Mouse (Mus musculus): ENCODE data around the gene Prm3. TPM values are rescaled to one million over a fixed set of nuclear protein-coding genes. Genes with fewer than 3 reads are reported as not detected.

The Prm3 gene
- polyA plus RNA-seq, 1 experiment from 2014 or later: not detected

DNA sequence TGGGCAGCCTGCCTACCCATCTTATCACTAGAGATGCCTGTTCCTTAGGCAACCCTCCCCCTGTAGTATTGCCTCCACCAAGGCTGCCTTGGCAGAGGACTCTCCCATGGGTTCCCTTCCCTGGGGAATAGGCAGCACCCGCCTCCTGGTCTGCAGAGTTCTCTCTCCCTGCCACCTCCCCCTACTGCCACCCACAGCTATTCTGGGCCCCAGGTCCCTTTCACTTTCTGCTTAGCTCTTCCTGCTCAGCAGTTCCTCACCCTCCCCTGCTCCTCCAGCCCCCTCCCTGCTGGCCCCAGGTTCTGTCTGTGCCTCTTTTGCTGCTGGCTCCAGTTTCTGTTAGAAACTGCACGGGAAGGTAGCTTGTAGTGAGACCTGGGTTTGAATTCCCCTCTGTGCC, 21.1 kb downstream of the Prm3 start:
- Histone ChIP-seq H3K27ac (no peak overlapping the region), H3K4me3 (replicated peaks) (no peak overlapping the region), H3K9me3 (no peaks in the 10 kb centered on the region), H3K27me3 (peaks cover 2% of the 10 kb centered on the region; the same call in 1 of the 2 replicates), H3K36me3 (no peaks in the 10 kb centered on the region), H3K4me1 (replicated peaks) (peaks cover 11% of the 10 kb centered on the region), H3K4me2 (no peak overlapping the region), H3K9ac (replicated peaks) (no peak overlapping the region)
- WGBS: 44% methylated on average over 2 of the region's 2 CpGs
- ATAC-seq (ENCODE audit: insufficient number of reproducible peaks, insufficient read depth, low FRiP score, low TSS enrichment, low read depth): no peak

DNA sequence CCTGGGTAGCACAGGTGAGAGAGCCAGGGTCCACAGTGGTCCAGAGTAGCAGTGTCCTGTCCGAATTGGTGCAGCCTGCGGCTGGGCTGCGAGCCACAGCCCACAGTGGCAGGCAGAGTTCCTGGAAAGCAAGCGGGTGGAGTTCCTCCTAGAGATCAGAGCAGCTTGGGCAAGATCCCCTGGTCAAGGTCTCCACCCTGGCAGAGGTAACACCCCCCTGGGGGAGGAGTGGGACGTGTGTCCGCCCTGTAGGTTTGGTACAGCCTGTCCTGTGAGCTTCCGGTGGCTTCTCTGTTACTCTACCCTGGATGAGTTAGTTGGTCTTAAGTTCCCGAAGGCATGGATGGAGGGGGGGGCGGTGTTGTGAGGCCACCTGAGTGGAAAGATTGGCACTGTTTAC, 21.9 kb downstream of the Prm3 start:
- H3K27me3 ChIP-seq: peaks cover 2% of the 10 kb centered on the region; the same call in 1 of the 2 replicates
- no peak for ATAC-seq (ENCODE audit: insufficient number of reproducible peaks, insufficient read depth, low FRiP score, low TSS enrichment, low read depth)
- 42% methylated on average over 9 of the region's 9 CpGs for WGBS

DNA sequence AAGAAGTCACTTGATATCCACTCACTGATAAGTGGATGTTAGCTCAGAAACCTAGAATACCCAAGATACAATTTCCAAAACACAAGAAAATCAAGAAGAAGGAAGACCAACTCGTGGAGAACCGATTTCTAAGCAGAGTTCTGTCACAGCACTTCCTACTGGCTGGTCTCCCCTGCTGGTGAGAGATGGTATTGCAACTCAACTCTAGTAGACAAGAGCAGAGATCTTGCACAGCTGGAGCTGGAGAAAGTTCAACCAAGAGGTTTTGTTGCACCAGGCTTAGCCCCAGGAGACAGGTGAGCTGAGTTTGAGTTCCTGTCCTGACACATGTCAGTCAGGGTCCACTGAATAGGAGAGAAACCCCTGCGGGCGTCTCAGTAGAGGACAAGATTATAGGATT, 23.6 kb downstream of the Prm3 start:
- H3K36me3 ChIP-seq: no peaks in the 10 kb centered on the region
- H3K4me3 ChIP-seq (replicated peaks): no peak overlapping the region
- no peak overlapping the region for H3K27ac ChIP-seq
- 46% methylated on average over 4 of the region's 4 CpGs for WGBS
- H3K4me1 ChIP-seq (replicated peaks): peaks cover 11% of the 10 kb centered on the region
- H3K9me3 ChIP-seq: no peaks in the 10 kb centered on the region
- H3K27me3 ChIP-seq: peaks cover 2% of the 10 kb centered on the region; the same call in 1 of the 2 replicates
- no peak overlapping the region for H3K4me2 ChIP-seq
- no peak for ATAC-seq (ENCODE audit: insufficient number of reproducible peaks, insufficient read depth, low FRiP score, low TSS enrichment, low read depth)
- H3K9ac ChIP-seq (replicated peaks): no peak overlapping the region

More for the DNA sequence above, 21.9 kb downstream of the Prm3 start:
- Histone ChIP-seq H3K4me1 (replicated peaks) (peaks cover 11% of the 10 kb centered on the region), H3K4me3 (replicated peaks) (no peak overlapping the region), H3K9ac (replicated peaks) (no peak overlapping the region), H3K36me3 (no peaks in the 10 kb centered on the region), H3K9me3 (no peaks in the 10 kb centered on the region), H3K4me2 (no peak overlapping the region), H3K27ac (peak overlapping the region; percentile 35; the same call in 1 of the 2 replicates)

DNA sequence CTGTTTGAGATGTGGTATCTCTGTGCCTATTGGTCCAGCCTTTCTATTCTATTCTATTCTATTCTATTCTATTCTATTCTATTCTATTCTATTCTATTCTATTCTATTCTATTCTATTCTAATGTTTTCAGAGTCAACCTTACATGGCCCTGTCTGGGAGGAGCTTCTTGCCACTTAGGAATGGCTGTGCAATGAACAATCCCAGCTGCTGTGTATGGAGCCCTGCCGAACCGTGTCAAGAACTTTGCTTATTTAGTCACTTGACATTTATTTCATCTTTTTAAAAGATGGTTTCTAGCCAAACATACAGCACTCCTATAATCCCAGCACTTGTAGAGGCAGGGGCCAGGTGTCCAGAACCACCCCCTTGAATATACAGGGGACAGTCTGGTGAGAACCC, 26.4 kb downstream of the Prm3 start:
- Histone ChIP-seq H3K9ac (replicated peaks) (no peak overlapping the region), H3K27me3 (peaks cover under 1% of the 10 kb centered on the region; the same call in 1 of the 2 replicates), H3K4me1 (replicated peaks) (0 out of 2 replicates have a peak, but pooled peaks cover 5% of the 10 kb centered on the region), H3K27ac (no peak overlapping the region), H3K36me3 (no peaks in the 10 kb centered on the region), H3K4me3 (replicated peaks) (no peak overlapping the region), H3K9me3 (no peaks in the 10 kb centered on the region), H3K4me2 (no peak overlapping the region)
- no peak for ATAC-seq (ENCODE audit: insufficient number of reproducible peaks, insufficient read depth, low FRiP score, low TSS enrichment, low read depth)
- WGBS: 77% methylated on average over 2 of the region's 2 CpGs

DNA sequence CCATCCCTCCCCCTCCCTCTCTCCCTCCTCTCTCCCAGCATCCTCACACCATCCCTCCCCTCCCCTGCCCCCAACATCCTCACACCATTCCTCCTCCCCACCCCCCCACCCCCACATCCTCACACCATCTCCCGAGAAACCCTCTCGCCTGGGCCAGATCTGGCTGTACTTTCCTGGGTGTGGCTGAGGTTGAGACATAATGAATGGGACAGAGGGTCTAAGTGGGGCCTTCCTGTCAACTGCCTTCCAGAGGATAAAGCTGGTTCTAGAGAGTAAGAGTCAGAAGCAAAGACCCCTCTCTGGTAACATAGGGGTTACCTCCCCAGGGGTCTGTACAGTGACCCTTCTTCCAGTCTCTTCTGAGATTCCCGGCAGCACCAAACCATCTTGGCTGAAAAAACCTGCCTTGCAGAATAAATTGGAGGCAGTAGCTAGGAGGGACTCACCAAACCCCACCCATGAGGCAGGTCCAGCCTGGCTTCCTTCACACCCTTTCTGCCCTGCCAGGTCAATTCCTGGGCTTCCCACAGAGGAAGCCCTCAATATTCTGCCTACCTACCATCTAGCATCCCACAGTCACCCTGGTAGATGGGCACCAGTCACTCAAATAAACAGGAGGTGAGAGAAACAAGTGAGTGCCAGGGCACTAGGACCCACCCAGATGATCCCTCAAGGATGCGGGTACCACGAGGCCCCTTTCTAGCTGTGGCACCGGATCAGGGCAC, 27.0 kb downstream of the Prm3 start:
- Histone ChIP-seq H3K27ac (no peak overlapping the region), H3K27me3 (no peaks in the 10 kb centered on the region; the same call in 1 of the 2 replicates), H3K36me3 (no peaks in the 10 kb centered on the region), H3K4me3 (replicated peaks) (no peak overlapping the region), H3K4me2 (no peak overlapping the region), H3K9ac (replicated peaks) (no peak overlapping the region), H3K4me1 (replicated peaks) (0 out of 2 replicates have a peak, but pooled peaks cover 5% of the 10 kb centered on the region), H3K9me3 (no peaks in the 10 kb centered on the region)
- no peak for ATAC-seq (ENCODE audit: insufficient number of reproducible peaks, insufficient read depth, low FRiP score, low TSS enrichment, low read depth)
- 43% methylated on average over 6 of the region's 6 CpGs for WGBS

DNA sequence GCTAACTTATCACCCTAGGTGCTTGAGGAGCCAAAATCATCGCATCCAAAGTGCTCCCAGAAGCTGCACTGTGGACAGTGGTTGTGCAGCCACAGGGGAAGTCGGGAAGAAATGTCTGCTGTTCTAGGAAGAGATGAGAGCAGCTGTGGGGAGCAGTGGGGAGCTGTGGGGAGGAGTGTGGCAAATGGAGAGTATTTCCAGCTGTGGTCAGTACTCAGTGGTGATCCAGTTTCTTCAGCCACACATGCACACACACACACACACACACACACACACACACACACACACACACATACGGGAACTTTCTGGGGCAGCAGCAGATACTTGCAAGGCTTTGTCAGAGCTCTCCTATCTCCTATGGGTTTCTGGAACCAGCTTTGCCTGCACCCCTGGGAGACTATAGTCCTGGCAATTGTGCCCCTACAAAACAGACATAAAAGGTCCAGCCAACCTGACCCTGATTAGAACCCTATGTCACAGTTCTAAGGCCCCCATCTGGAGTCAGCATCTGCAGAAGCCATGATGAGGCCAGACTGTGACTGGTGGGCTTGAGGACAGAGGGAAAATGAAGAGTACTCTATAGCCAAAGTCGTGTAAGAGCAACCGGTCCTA, 28.0 kb downstream of the Prm3 start:
- 64% methylated on average over 5 of the region's 5 CpGs for WGBS
- H3K9me3 ChIP-seq: no peaks in the 10 kb centered on the region

DNA sequence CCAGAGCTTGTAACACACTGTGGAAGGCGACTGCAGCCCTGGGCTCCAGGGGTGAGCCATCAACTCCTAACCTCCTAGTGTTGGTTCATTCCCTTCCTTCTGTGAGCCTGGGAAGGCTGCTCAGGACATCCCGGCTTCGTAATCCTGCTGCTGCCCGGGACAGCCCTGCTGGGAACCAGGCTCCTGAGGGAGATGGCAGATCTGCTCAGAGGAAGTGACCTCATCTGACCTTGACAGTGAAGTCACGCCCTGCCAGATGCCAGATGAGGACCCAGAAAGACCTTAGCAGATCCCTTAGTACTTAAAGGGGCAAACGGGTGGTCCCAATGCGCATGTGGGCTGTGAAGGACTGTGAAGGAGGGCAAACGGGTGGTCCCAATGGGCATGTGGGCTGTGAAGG, 29.5 kb downstream of the Prm3 start:
- Histone ChIP-seq H3K27me3 (no peaks in the 10 kb centered on the region; the same call in 1 of the 2 replicates), H3K9me3 (no peaks in the 10 kb centered on the region), H3K4me1 (replicated peaks) (0 out of 2 replicates have a peak, but pooled peaks cover 5% of the 10 kb centered on the region), H3K9ac (replicated peaks) (no peak overlapping the region), H3K4me2 (no peak overlapping the region), H3K4me3 (replicated peaks) (no peak overlapping the region), H3K27ac (no peak overlapping the region), H3K36me3 (no peaks in the 10 kb centered on the region)
- no peak for ATAC-seq (ENCODE audit: insufficient number of reproducible peaks, insufficient read depth, low FRiP score, low TSS enrichment, low read depth)
- 50% methylated on average over 8 of the region's 8 CpGs for WGBS

More for the DNA sequence above, 28.0 kb downstream of the Prm3 start:
- Histone ChIP-seq H3K9ac (replicated peaks) (no peak overlapping the region), H3K27me3 (no peaks in the 10 kb centered on the region; the same call in 1 of the 2 replicates), H3K27ac (no peak overlapping the region), H3K4me3 (replicated peaks) (no peak overlapping the region), H3K4me1 (replicated peaks) (0 out of 2 replicates have a peak, but pooled peaks cover 5% of the 10 kb centered on the region), H3K4me2 (no peak overlapping the region), H3K36me3 (no peaks in the 10 kb centered on the region)
- no peak for ATAC-seq (ENCODE audit: insufficient number of reproducible peaks, insufficient read depth, low FRiP score, low TSS enrichment, low read depth)

DNA sequence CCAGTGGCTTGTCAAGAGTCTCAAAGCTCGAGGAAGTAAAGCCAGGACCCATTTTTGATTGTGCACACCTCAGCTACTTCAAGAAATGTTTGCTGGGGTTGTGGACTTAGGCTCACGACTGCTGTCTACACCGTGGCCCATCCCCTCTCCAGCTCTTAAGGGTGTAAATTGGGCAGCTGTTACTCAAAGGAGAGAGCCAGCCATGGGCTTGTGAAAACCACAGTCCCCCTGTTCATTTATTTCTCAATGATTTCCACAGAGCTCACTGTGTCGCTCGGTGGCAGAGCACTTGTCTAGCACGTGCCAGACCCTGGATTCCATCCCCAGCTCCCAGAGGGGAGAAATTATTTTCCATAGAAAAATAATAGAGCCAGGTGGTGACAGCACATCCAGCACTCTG, 34.5 kb downstream of the Prm3 start:
- Histone ChIP-seq H3K9me3 (no peaks in the 10 kb centered on the region), H3K9ac (replicated peaks) (no peak overlapping the region), H3K4me1 (replicated peaks) (0 out of 2 replicates have a peak, but pooled peaks cover 2% of the 10 kb centered on the region), H3K4me2 (no peak overlapping the region), H3K36me3 (no peaks in the 10 kb centered on the region), H3K27ac (no peak overlapping the region), H3K4me3 (replicated peaks) (no peak overlapping the region), H3K27me3 (no peaks in the 10 kb centered on the region)
- 72% methylated on average over 5 of the region's 6 CpGs for WGBS
- no peak for ATAC-seq (ENCODE audit: insufficient number of reproducible peaks, insufficient read depth, low FRiP score, low TSS enrichment, low read depth)

DNA sequence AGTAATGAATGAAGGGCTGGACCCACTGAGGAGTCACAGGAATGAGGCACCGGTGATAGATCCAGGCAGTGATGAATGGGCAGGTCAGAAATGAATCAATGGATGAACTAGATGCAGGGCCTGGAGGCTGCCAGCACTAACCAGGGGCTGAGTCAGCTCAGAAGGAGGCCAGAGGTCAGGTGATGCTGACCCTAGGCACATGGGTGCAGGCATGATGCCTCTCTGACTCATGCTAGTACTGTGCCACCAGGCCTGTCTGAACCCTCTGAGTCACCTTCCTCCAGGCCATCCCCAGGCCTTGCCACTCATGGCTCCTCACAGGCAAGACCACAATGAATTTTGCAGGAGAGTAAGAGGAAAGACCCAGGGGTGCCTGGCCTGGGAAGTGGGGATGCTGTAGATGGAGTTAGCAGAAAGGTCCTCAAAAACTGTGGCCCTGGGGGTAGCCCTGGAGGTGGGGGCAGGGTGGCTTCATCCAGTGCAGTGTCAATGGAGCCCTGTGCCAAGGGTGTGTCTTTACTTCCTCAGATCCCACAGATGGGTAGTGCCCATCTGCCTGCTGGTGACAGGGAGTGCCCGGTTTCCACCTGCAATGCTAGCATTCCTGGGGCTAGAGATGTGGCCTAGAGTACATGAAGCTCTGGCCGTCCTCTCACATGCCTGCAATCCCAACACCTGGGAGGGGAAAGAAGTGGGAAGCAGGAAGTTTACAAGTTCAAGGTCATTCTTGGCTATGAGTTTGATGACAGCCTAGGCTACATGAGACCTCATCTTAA, 36.0 kb downstream of the Prm3 start:
- Histone ChIP-seq H3K27ac (no peak overlapping the region), H3K27me3 (no peaks in the 10 kb centered on the region), H3K4me2 (no peak overlapping the region), H3K4me1 (replicated peaks) (peaks cover 6% of the 10 kb centered on the region), H3K4me3 (replicated peaks) (no peak overlapping the region), H3K9me3 (no peaks in the 10 kb centered on the region), H3K36me3 (no peaks in the 10 kb centered on the region), H3K9ac (replicated peaks) (no peak overlapping the region)
- ATAC-seq (ENCODE audit: insufficient number of reproducible peaks, insufficient read depth, low FRiP score, low TSS enrichment, low read depth): no peak
- WGBS: 90% methylated on average over 3 of the region's 3 CpGs

DNA sequence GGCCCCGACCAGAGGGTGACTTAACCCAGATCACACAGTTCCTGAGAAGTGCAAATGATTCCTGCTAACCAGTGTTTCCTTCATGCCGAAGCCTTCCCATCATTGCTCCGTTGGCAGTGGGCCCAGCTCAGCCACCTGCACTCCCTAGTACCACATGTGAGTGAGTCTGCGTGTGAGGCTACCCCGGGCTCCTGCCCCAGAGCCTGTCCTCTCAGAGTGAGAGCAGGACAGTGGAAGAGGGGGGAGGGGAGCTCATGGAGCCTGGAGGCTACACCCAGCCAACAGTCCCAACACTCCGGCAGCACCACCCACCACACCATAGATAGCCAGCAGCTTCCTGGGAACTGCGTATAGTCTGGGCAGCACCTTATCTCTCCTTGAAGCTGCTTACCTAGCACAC, 40.9 kb downstream of the Prm3 start:
- Histone ChIP-seq H3K36me3 (no peaks in the 10 kb centered on the region), H3K9me3 (no peaks in the 10 kb centered on the region), H3K4me2 (no peak overlapping the region), H3K4me1 (replicated peaks) (peaks cover 18% of the 10 kb centered on the region), H3K27me3 (no peaks in the 10 kb centered on the region), H3K9ac (replicated peaks) (no peak overlapping the region), H3K4me3 (replicated peaks) (no peak overlapping the region), H3K27ac (no peak overlapping the region)
- 53% methylated on average over 7 of the region's 7 CpGs for WGBS
- peak; percentile 43; the same call in 1 of the 2 replicates for ATAC-seq (ENCODE audit: insufficient number of reproducible peaks, insufficient read depth, low FRiP score, low TSS enrichment, low read depth)

DNA sequence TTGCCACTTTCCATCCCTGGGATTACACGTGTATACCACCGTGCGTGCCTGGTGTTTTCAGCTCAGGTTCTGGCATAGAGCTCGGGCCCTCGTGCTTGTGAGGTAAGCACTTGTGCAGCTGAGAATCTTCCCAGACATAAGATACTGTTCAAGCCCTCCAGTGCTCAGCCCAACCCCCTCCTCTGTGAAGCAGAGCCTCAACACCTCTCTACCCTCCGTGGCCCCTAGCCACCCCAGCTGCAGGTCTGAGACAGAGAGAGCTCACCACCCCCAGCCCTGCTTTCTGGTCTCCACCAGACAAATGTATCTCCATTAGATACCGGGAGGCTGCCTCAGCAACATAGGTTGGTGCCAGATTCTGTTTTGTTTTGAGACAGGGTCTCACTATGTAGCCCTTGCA, 41.5 kb downstream of the Prm3 start:
- H3K9ac ChIP-seq (replicated peaks): no peak overlapping the region
- no peak for ATAC-seq (ENCODE audit: insufficient number of reproducible peaks, insufficient read depth, low FRiP score, low TSS enrichment, low read depth)
- H3K4me2 ChIP-seq: no peak overlapping the region
- peaks cover 24% of the 10 kb centered on the region for H3K4me1 ChIP-seq (replicated peaks)
- WGBS: 67% methylated on average over 7 of the region's 7 CpGs
- no peak overlapping the region for H3K27ac ChIP-seq
- H3K9me3 ChIP-seq: no peaks in the 10 kb centered on the region
- no peaks in the 10 kb centered on the region for H3K36me3 ChIP-seq
- H3K4me3 ChIP-seq (replicated peaks): no peak overlapping the region
- H3K27me3 ChIP-seq: no peaks in the 10 kb centered on the region

Measured in limb, embryonic 12.5 days (tissue).